In genomic region chr17:7592491-7592890, GRCm38 (mm10) we compare ENCODE assay signal across 27 mouse cellular contexts.
"Had no signal": no experiment of that assay in that cellular context is flagged by ENCODE, and none has a peak within 500 bp of the region (broad histone marks: within the 10 kb centered on the region; RNA-seq: fewer than 3 reads in every experiment).

No protein-coding gene starts in this region.

- H3K27me3 ChIP-seq: embryonic facial prominence, embryonic 12.5 days; embryonic facial prominence, embryonic 13.5 days; embryonic facial prominence, embryonic 15.5 days; forebrain, embryonic 12.5 days; forebrain, embryonic 13.5 days; forebrain, embryonic 15.5 days had no signal

- ATAC-seq: forebrain, embryonic 13.5 days; forebrain, embryonic 14.5 days; forebrain, embryonic 15.5 days; forebrain, embryonic 16.5 days; forebrain, postnatal 0 days had no signal

- H3K4me3 ChIP-seq: embryonic facial prominence, embryonic 10.5 days; embryonic facial prominence, embryonic 12.5 days; embryonic facial prominence, embryonic 13.5 days; embryonic facial prominence, embryonic 15.5 days; erythroblast, embryonic 14.5 days; forebrain, embryonic 10.5 days; forebrain, embryonic 12.5 days; forebrain, embryonic 13.5 days; forebrain, embryonic 15.5 days; gastrocnemius, adult 2 months; heart, adult 2 months had no signal

- DNase-seq: cerebellum, adult 8-10 months; cerebellum, adult 9-10 months; cerebellum, adult 9-11 months; cerebellum, postnatal 10 days; cerebellum, postnatal 14 days; cerebellum, postnatal 25 days; cerebellum, postnatal 36 days; embryo, embryonic 11 days; forebrain, postnatal 0 days; gastrocnemius, adult 2 months; gastrocnemius, postnatal 10 days; gastrocnemius, postnatal 14 days; gastrocnemius, postnatal 25 days; gastrocnemius, postnatal 36 days; heart, adult 18-20 months; heart, adult 2 months had no signal

- H3K9me3 ChIP-seq: embryonic facial prominence, embryonic 10.5 days; embryonic facial prominence, embryonic 12.5 days; embryonic facial prominence, embryonic 13.5 days; embryonic facial prominence, embryonic 15.5 days; forebrain, embryonic 10.5 days; forebrain, embryonic 12.5 days; forebrain, embryonic 13.5 days; forebrain, embryonic 15.5 days had no signal

- H3K4me1 ChIP-seq: embryonic facial prominence, embryonic 10.5 days; embryonic facial prominence, embryonic 12.5 days; embryonic facial prominence, embryonic 13.5 days; embryonic facial prominence, embryonic 15.5 days; forebrain, embryonic 10.5 days; forebrain, embryonic 12.5 days; forebrain, embryonic 13.5 days; forebrain, embryonic 15.5 days had no signal

- H3K9ac ChIP-seq: embryonic facial prominence, embryonic 12.5 days; embryonic facial prominence, embryonic 13.5 days; embryonic facial prominence, embryonic 15.5 days; forebrain, embryonic 12.5 days; forebrain, embryonic 13.5 days; forebrain, embryonic 15.5 days; forebrain, postnatal 0 days had no signal

- H3K36me3 ChIP-seq: embryonic facial prominence, embryonic 10.5 days; embryonic facial prominence, embryonic 12.5 days; embryonic facial prominence, embryonic 13.5 days; embryonic facial prominence, embryonic 15.5 days; forebrain, embryonic 10.5 days; forebrain, embryonic 12.5 days; forebrain, embryonic 15.5 days had no signal

- H3K4me2 ChIP-seq: embryonic facial prominence, embryonic 12.5 days; embryonic facial prominence, embryonic 13.5 days; embryonic facial prominence, embryonic 15.5 days; forebrain, embryonic 12.5 days; forebrain, embryonic 13.5 days; forebrain, embryonic 15.5 days had no signal

- H3K27ac ChIP-seq: embryonic facial prominence, embryonic 10.5 days; embryonic facial prominence, embryonic 12.5 days; embryonic facial prominence, embryonic 13.5 days; embryonic facial prominence, embryonic 15.5 days; forebrain, embryonic 10.5 days; forebrain, embryonic 12.5 days; forebrain, embryonic 13.5 days; forebrain, embryonic 15.5 days; gastrocnemius, adult 2 months; heart, adult 2 months had no signal
